Mouse (Mus musculus) limb, embryonic 14.5 days (tissue): ENCODE results near the gene Ftl1-ps1. TPM values are rescaled to one million over a fixed set of nuclear protein-coding genes. Genes with fewer than 3 reads are reported as not detected.

ENCODE experiments used
- ATAC-seq: fragments of 200-750 bp; cut with Nextera tagmentation; 2 replicates; pipeline ENCODE4 v1.8.0; 2017; ENCODE audit warnings: low read depth, moderate number of reproducible peaks, moderate TSS enrichment; ENCODE audit not compliant: low FRiP score
- DNase-seq: peaks from one replicate; pipeline ENCODE4 v3.0.0-alpha.2; 2015; ENCODE audit warnings: low spot score
- H3K27ac ChIP-seq: fragments of 300-500 bp; sonication (generic); replicated peaks from 2 replicates; pipeline ENCODE4 v1.5.1; 2014; ENCODE audit warnings: low read depth, mild to moderate bottlenecking, low read length, moderate library complexity, mixed read lengths
- H3K27me3 ChIP-seq: fragments of 300-500 bp; sonication (generic); 2 replicates; pipeline ENCODE4 v1.6.1; 2014; ENCODE audit warnings: low read length, mixed read lengths; ENCODE audit not compliant: control insufficient read depth, insufficient read depth
- H3K36me3 ChIP-seq: fragments of 300-500 bp; sonication (generic); 2 replicates; pipeline ENCODE4 v1.6.1; 2014; ENCODE audit warnings: mild to moderate bottlenecking, low read length, moderate library complexity, mixed read lengths; ENCODE audit not compliant: control insufficient read depth, insufficient read depth
- H3K4me1 ChIP-seq: fragments of 300-500 bp; sonication (generic); 2 replicates; pipeline ENCODE4 v1.6.1; 2014; ENCODE audit warnings: antibody characterized with exemption, low read length, mixed read lengths; ENCODE audit not compliant: control insufficient read depth, insufficient read depth
- H3K4me2 ChIP-seq: fragments of 300-500 bp; sonication (generic); replicated peaks from 2 replicates; pipeline ENCODE4 v1.6.1; 2014; ENCODE audit warnings: low read depth, mild to moderate bottlenecking, low read length, moderate library complexity; ENCODE audit not compliant: severe bottlenecking
- H3K4me3 ChIP-seq: fragments of 300-500 bp; sonication (generic); replicated peaks from 2 replicates; pipeline ENCODE4 v1.5.1; 2014; ENCODE audit warnings: low read length
- H3K9ac ChIP-seq: fragments of 300-500 bp; sonication (generic); 2 replicates; pipeline ENCODE4 v1.6.1; 2014; ENCODE audit warnings: mild to moderate bottlenecking, low read depth, low read length, moderate library complexity; ENCODE audit not compliant: severe bottlenecking
- H3K9me3 ChIP-seq: fragments of 300-500 bp; sonication (generic); 2 replicates; pipeline ENCODE4 v1.6.1; 2016; ENCODE audit warnings: low read length; ENCODE audit not compliant: control insufficient read depth
- POLR2A ChIP-seq: fragments of 200-500 bp; IDR thresholded peaks from 2 replicates; pipeline ENCODE4 v1.8.0; 2012; ENCODE audit warnings: inconsistent platforms, mild to moderate bottlenecking, moderate library complexity, borderline replicate concordance; ENCODE audit not compliant: insufficient read depth, insufficient read length; ENCODE audit errors: extremely low read depth
- WGBS: fragments of 180-500 bp; shearing (Covaris S2); extraction: QIAGEN DNeasy Blood & Tissue Kit; methylation state at CpG from one replicate; pipeline ENCODE4 v1.1.7; 2014; 5-methylcytosine and 5-hydroxymethylcytosine counted together
- polyA plus RNA-seq, 2 experiments: library from polyadenylated mRNA; depleted of rRNA in 1 of 2; stranded (reverse) in 1 of 2; unstranded in 1 of 2; fragments of >200 nt; fragmentation: Nextera tagmentation in 1 of 2; extraction: Ambion mirVana in 1 of 2; gene quantifications; 2 replicates each; pipeline versions ENCODE4 v1.2.1 to v1.2.3; 2012 to 2014

The Ftl1-ps1 gene
- polyA plus RNA-seq, 2 experiments, result 28.6 to 73.7 TPM

- no peak for TF ChIP-seq POLR2A
- 78% methylated on average over 8 of the region's 8 CpGs for WGBS
- peak; percentile 22 for DNase-seq
- Histone ChIP-seq H3K4me2 (no peak within 1 kb of the TSS), H3K9me3 (no peaks in the 10 kb centered on the region), H3K4me3 (no peak within 1 kb of the TSS), H3K27ac (no peak within 1 kb of the TSS), H3K9ac (no peak within 1 kb of the TSS), H3K4me1 (no peaks in the 10 kb centered on the region), H3K36me3 (peaks cover 25% of the 10 kb centered on the region), H3K27me3 (no peaks in the 10 kb centered on the region)
- no peak for ATAC-seq
These were observed 35.6 kb upstream of the Ftl1-ps1 start, which contains the start of gene Lrrc14b for GRCm38 (mm10) chr13:74363859-74364235. Gene Lrrc14b (minus strand): TSS chr13:74364005.

- Histone ChIP-seq H3K27ac (no peak overlapping the region), H3K36me3 (no peaks in the 10 kb centered on the region), H3K9me3 (no peaks in the 10 kb centered on the region), H3K9ac (no peak overlapping the region), H3K4me2 (no peak overlapping the region), H3K27me3 (no peaks in the 10 kb centered on the region), H3K4me3 (no peak overlapping the region), H3K4me1 (no peaks in the 10 kb centered on the region)
- no peak for DNase-seq
- 49% methylated on average over 10 of the region's 10 CpGs for WGBS
- no peak for ATAC-seq
- no peak for TF ChIP-seq POLR2A
These were observed 17.8 kb upstream of the Ftl1-ps1 start for GRCm38 (mm10) chr13:74381533-74382276.

GRCm38 (mm10) chr13:74382289-74382688 is 17.2 kb upstream of the Ftl1-ps1 start:
- Histone ChIP-seq H3K9ac (no peak overlapping the region), H3K4me2 (no peak overlapping the region), H3K27me3 (no peaks in the 10 kb centered on the region), H3K27ac (no peak overlapping the region; the same call in 1 of the 2 replicates), H3K4me1 (no peaks in the 10 kb centered on the region), H3K4me3 (no peak overlapping the region), H3K36me3 (no peaks in the 10 kb centered on the region), H3K9me3 (no peaks in the 10 kb centered on the region)
- ATAC-seq, result no peak
- no peak for TF ChIP-seq POLR2A
- WGBS, result 17% methylated on average over 3 of the region's 3 CpGs
- no peak for DNase-seq

GRCm38 (mm10) chr13:74389730-74390129 is 9.8 kb upstream of the Ftl1-ps1 start:
- DNase-seq (no peak), ATAC-seq (no peak)
- 67% methylated on average over 6 of the region's 6 CpGs for WGBS
- no peak overlapping the region for H3K27ac ChIP-seq
- H3K4me3 ChIP-seq, result peak overlapping the region; percentile 66
- no peaks in the 10 kb centered on the region for H3K27me3 ChIP-seq
- H3K9ac ChIP-seq, result peak overlapping the region; percentile 69
- H3K9me3 ChIP-seq, result no peaks in the 10 kb centered on the region
- no peaks in the 10 kb centered on the region for H3K36me3 ChIP-seq
- peak overlapping the region; percentile 62 for H3K4me2 ChIP-seq
- no peaks in the 10 kb centered on the region for H3K4me1 ChIP-seq
- TF ChIP-seq POLR2A, result no peak

GRCm38 (mm10) chr13:74390371-74390990 is 9.0 kb upstream of the Ftl1-ps1 start, which contains the start of gene Zfp72:
Gene Zfp72 (minus strand): TSS chr13:74390836.
- Histone ChIP-seq H3K4me2 (peak within 1 kb of the TSS; percentile 62), H3K27me3 (no peaks in the 10 kb centered on the region), H3K9me3 (no peaks in the 10 kb centered on the region), H3K27ac (no peak within 1 kb of the TSS), H3K9ac (peak within 1 kb of the TSS; percentile 69), H3K4me3 (peak within 1 kb of the TSS; percentile 66), H3K4me1 (no peaks in the 10 kb centered on the region), H3K36me3 (no peaks in the 10 kb centered on the region)
- ATAC-seq, result peak; percentile 92
- 2% methylated on average over 14 of the region's 14 CpGs for WGBS
- DNase-seq, result peak; percentile 74
- no peak for TF ChIP-seq POLR2A
